Mouse (Mus musculus): ENCODE measurements around the gene Msantd3. TPM values are rescaled to one million over a fixed set of nuclear protein-coding genes. Genes with fewer than 3 reads are reported as not detected.
A peak's percentile ranks its signal among the peaks of the same experiment; 100 is the strongest.

Msantd3 gene
- total RNA-seq (2018; cell fraction: chromatin; rRNA removed): 1 to 10 TPM in 7 of 26 experiments, under 1 TPM in 3, not detected in 16; 0.45 to 3.3 (median 1.7) TPM
- 1 to 10 TPM in 4 of 26 experiments, under 1 TPM in 22; 0.15 to 2.7 (median 0.40) TPM for total RNA-seq (2018; cell fraction: cytosol; rRNA removed)
- 1 to 10 TPM in 5 of 26 experiments, under 1 TPM in 8, not detected in 13; 0.31 to 2.9 (median 0.86) TPM for total RNA-seq (2018; cell fraction: nucleus; rRNA removed)
- 0.18 to 2.0 TPM (median 0.62 TPM) in 3 replicates for polyA plus RNA-seq (2018)

- Histone ChIP-seq H3K4me3 (ENCODE audit: inconsistent target) (peak within 1 kb of the TSS; percentile 10; the same call in 1 of the 2 replicates), H3K36me3 (ENCODE audit: inconsistent target) (no peaks in the 10 kb centered on the region)
- WGBS (ENCODE audit: missing documents): 6% methylated on average over 53 of the region's 86 CpGs
Measured at GRCm38 (mm10) chr4:48539841-48540575, at the start of gene Msantd3. Msantd3 (plus strand) TSS chr4:48539935.

GRCm38 (mm10) chr4:48491290-48491743, 48.4 kb upstream of the Msantd3 start:
- H3K4me3 ChIP-seq (ENCODE audit: inconsistent target): no peak overlapping the region
- no peak overlapping the region for H3K27ac ChIP-seq
- H3K36me3 ChIP-seq (ENCODE audit: inconsistent target): no peaks in the 10 kb centered on the region
- WGBS (ENCODE audit: missing documents): 43% methylated on average over 14 of the region's 14 CpGs
- H3K79me2 ChIP-seq (ENCODE audit: inconsistent target): no peaks in the 10 kb centered on the region

More at GRCm38 (mm10) chr4:48539841-48540575, at the start of gene Msantd3:
- Histone ChIP-seq H3K79me2 (ENCODE audit: inconsistent target) (no peaks in the 10 kb centered on the region), H3K27ac (no peak within 1 kb of the TSS)

GRCm38 (mm10) chr4:48492510-48492909, 47.2 kb upstream of the Msantd3 start:
- WGBS (ENCODE audit: missing documents): 32% methylated on average over 2 of the region's 2 CpGs
- Histone ChIP-seq H3K79me2 (ENCODE audit: inconsistent target) (no peaks in the 10 kb centered on the region), H3K4me3 (ENCODE audit: inconsistent target) (no peak overlapping the region), H3K27ac (no peak overlapping the region), H3K36me3 (ENCODE audit: inconsistent target) (no peaks in the 10 kb centered on the region)

GRCm38 (mm10) chr4:48510861-48511260, 28.9 kb upstream of the Msantd3 start:
- Histone ChIP-seq H3K36me3 (ENCODE audit: inconsistent target) (no peaks in the 10 kb centered on the region), H3K27ac (no peak overlapping the region), H3K4me3 (ENCODE audit: inconsistent target) (no peak overlapping the region), H3K79me2 (ENCODE audit: inconsistent target) (no peaks in the 10 kb centered on the region)
- 57% methylated on average over 2 of the region's 2 CpGs for WGBS (ENCODE audit: missing documents)

GRCm38 (mm10) chr4:48529559-48529958, 10.2 kb upstream of the Msantd3 start:
- no peak overlapping the region for H3K4me3 ChIP-seq (ENCODE audit: inconsistent target)
- WGBS (ENCODE audit: missing documents): 100% methylated on average over 1 of the region's 1 CpGs

GRCm38 (mm10) chr4:48531804-48532601, 7.7 kb upstream of the Msantd3 start:
- no peak overlapping the region for H3K4me3 ChIP-seq (ENCODE audit: inconsistent target)
- 85% methylated on average over 11 of the region's 11 CpGs for WGBS (ENCODE audit: missing documents)
- H3K36me3 ChIP-seq (ENCODE audit: inconsistent target): no peaks in the 10 kb centered on the region

More at GRCm38 (mm10) chr4:48529559-48529958, 10.2 kb upstream of the Msantd3 start:
- Histone ChIP-seq H3K79me2 (ENCODE audit: inconsistent target) (no peaks in the 10 kb centered on the region), H3K27ac (no peak overlapping the region), H3K36me3 (ENCODE audit: inconsistent target) (no peaks in the 10 kb centered on the region)

GRCm38 (mm10) chr4:48536275-48536674, 3.5 kb upstream of the Msantd3 start:
- Histone ChIP-seq H3K4me3 (ENCODE audit: inconsistent target) (no peak overlapping the region), H3K36me3 (ENCODE audit: inconsistent target) (no peaks in the 10 kb centered on the region), H3K79me2 (ENCODE audit: inconsistent target) (no peaks in the 10 kb centered on the region), H3K27ac (no peak overlapping the region)
- WGBS (ENCODE audit: missing documents): 98% methylated on average over 5 of the region's 5 CpGs

More at GRCm38 (mm10) chr4:48531804-48532601, 7.7 kb upstream of the Msantd3 start:
- no peak overlapping the region for H3K27ac ChIP-seq
- no peaks in the 10 kb centered on the region for H3K79me2 ChIP-seq (ENCODE audit: inconsistent target)

GRCm38 (mm10) chr4:48537024-48537423, 2.7 kb upstream of the Msantd3 start:
- no peaks in the 10 kb centered on the region for H3K36me3 ChIP-seq (ENCODE audit: inconsistent target)
- no peak overlapping the region for H3K27ac ChIP-seq
- no peaks in the 10 kb centered on the region for H3K79me2 ChIP-seq (ENCODE audit: inconsistent target)
- 87% methylated on average over 5 of the region's 5 CpGs for WGBS (ENCODE audit: missing documents)
- no peak overlapping the region for H3K4me3 ChIP-seq (ENCODE audit: inconsistent target)

- Histone ChIP-seq H3K79me2 (ENCODE audit: inconsistent target) (no peaks in the 10 kb centered on the region), H3K4me3 (ENCODE audit: inconsistent target) (no peak overlapping the region), H3K27ac (no peak overlapping the region), H3K36me3 (ENCODE audit: inconsistent target) (no peaks in the 10 kb centered on the region)
- 93% methylated on average over 2 of the region's 2 CpGs for WGBS (ENCODE audit: missing documents)
Measured at GRCm38 (mm10) chr4:48538581-48538980, 1.2 kb upstream of the Msantd3 start.

GRCm38 (mm10) chr4:48540576-48541111, 909 bp downstream of the Msantd3 start:
- no peaks in the 10 kb centered on the region for H3K36me3 ChIP-seq (ENCODE audit: inconsistent target)
- under 1% methylated on average over 44 of the region's 50 CpGs for WGBS (ENCODE audit: missing documents)
- peak overlapping the region; percentile 10; the same call in 1 of the 2 replicates for H3K4me3 ChIP-seq (ENCODE audit: inconsistent target)
- H3K27ac ChIP-seq: no peak overlapping the region
- no peaks in the 10 kb centered on the region for H3K79me2 ChIP-seq (ENCODE audit: inconsistent target)

- no peak overlapping the region for H3K27ac ChIP-seq
- H3K36me3 ChIP-seq (ENCODE audit: inconsistent target): no peaks in the 10 kb centered on the region
- 70% methylated on average over 15 of the region's 15 CpGs for WGBS (ENCODE audit: missing documents)
- H3K4me3 ChIP-seq (ENCODE audit: inconsistent target): no peak overlapping the region
- H3K79me2 ChIP-seq (ENCODE audit: inconsistent target): no peaks in the 10 kb centered on the region
Measured at GRCm38 (mm10) chr4:48541526-48542250, 2.0 kb downstream of the Msantd3 start.

GRCm38 (mm10) chr4:48542351-48542750, 2.6 kb downstream of the Msantd3 start:
- Histone ChIP-seq H3K27ac (no peak overlapping the region), H3K4me3 (ENCODE audit: inconsistent target) (no peak overlapping the region), H3K79me2 (ENCODE audit: inconsistent target) (no peaks in the 10 kb centered on the region), H3K36me3 (ENCODE audit: inconsistent target) (no peaks in the 10 kb centered on the region)
- WGBS (ENCODE audit: missing documents): 44% methylated on average over 5 of the region's 5 CpGs

GRCm38 (mm10) chr4:48543071-48543865, 3.5 kb downstream of the Msantd3 start:
- no peaks in the 10 kb centered on the region for H3K36me3 ChIP-seq (ENCODE audit: inconsistent target)
- WGBS (ENCODE audit: missing documents): 93% methylated on average over 6 of the region's 6 CpGs

More at GRCm38 (mm10) chr4:48543071-48543865, 3.5 kb downstream of the Msantd3 start:
- H3K27ac ChIP-seq: no peak overlapping the region
- no peaks in the 10 kb centered on the region for H3K79me2 ChIP-seq (ENCODE audit: inconsistent target)
- H3K4me3 ChIP-seq (ENCODE audit: inconsistent target): no peak overlapping the region

Data from macrophage (primary cell).